In genomic region chr7:24133996-24134828, GRCm38 (mm10) we compare ENCODE assay signal across 8 mouse cellular contexts. TPM values are rescaled to one million over a fixed set of nuclear protein-coding genes. Genes with fewer than 3 reads are reported as not detected.
DNase-seq lines count a peak whose midpoint lies in the region; ATAC-seq and TF ChIP-seq lines count a peak whose summit lies in the region.

TSS of gene Zfp235 (plus strand) at chr7:24134169.

- peak; percentile 86; the same call in 1 of the 2 replicates for TF ChIP-seq POLR2A in lung, adult 2 months (IDR thresholded peaks at IDR 0.05; ENCODE audit: borderline replicate concordance, extremely low read depth, low read depth, low read length)

- no peaks in the 10 kb centered on the region for H3K9me3 ChIP-seq in forebrain, embryonic 14.5 days (replicated peaks; ENCODE audit: control insufficient read depth, low read length)

- H3K4me1 ChIP-seq in forebrain, embryonic 14.5 days (ENCODE audit: control insufficient read depth, insufficient read depth, low read length) = peaks cover 6% of the 10 kb centered on the region; the same call in 1 of the 2 replicates
- H3K4me1 ChIP-seq in lung, adult 2 months (ENCODE audit: control insufficient read depth, insufficient read depth, low read length) = peaks cover 7% of the 10 kb centered on the region

- H3K27me3 ChIP-seq in forebrain, embryonic 14.5 days (replicated peaks; ENCODE audit: control insufficient read depth, insufficient read depth, low read length) = no peaks in the 10 kb centered on the region

- intact Hi-C loops in heart, postnatal 14 days (cut with DNase I) = loop anchor here (5.0 to 10.0 kb wide), 4 partner anchors 52 to 181 kb away; partner anchors contain the start of genes Zfp108, Zfp180 and Zfp94

- peak within 1 kb of the TSS; percentile 35; the same call in 1 of the 2 replicates for H3K27ac ChIP-seq in forebrain, embryonic 14.5 days (ENCODE audit: low read depth, low read length)

- ATAC-seq in forebrain, embryonic 14.5 days = peak; percentile 97
- ATAC-seq in neutrophil, adult 5-6 weeks (ENCODE audit: extremely low read depth, insufficient number of reproducible peaks, low FRiP score, poor library complexity, severe bottlenecking) = peak; percentile 96

- H3K36me3 ChIP-seq in forebrain, embryonic 14.5 days (ENCODE audit: control insufficient read depth, insufficient read depth, low read length) = peaks cover 27% of the 10 kb centered on the region

- TF ChIP-seq CTCF in lung, adult 2 months (IDR thresholded peaks at IDR 0.05; ENCODE audit: insufficient read depth, low read length) = no peak

- H3K4me2 ChIP-seq in forebrain, embryonic 14.5 days (ENCODE audit: low read length) = peak within 1 kb of the TSS; percentile 73

- peak within 1 kb of the TSS; percentile 63 for H3K4me3 ChIP-seq in forebrain, embryonic 14.5 days (ENCODE audit: low read depth, low read length)
- peak within 1 kb of the TSS; percentile 84 for H3K4me3 ChIP-seq in lung, adult 2 months (replicated peaks; ENCODE audit: extremely low read depth, low read depth, low read length)

- 4% methylated on average over 32 of the region's 32 CpGs for WGBS in forebrain, embryonic 14.5 days
- WGBS in lung, adult 2 months = 2% methylated on average over 32 of the region's 32 CpGs

- H3K9ac ChIP-seq in forebrain, embryonic 14.5 days (ENCODE audit: low read length) = peak within 1 kb of the TSS; percentile 81

- DNase-seq in ES-CJ7 (ENCODE audit: low read depth, low spot score) = peak; percentile 80
- peak; percentile 80 for DNase-seq in cerebellum, adult 11 months
- peak; percentile 96 for DNase-seq in forebrain, embryonic 14.5 days (ENCODE audit: low spot score)
- peak; percentile 82 to 87 for DNase-seq in heart, postnatal 14 days
- peak; percentile 91 to 96 for DNase-seq in layer of hippocampus, adult 18-20 months (ENCODE audit: low spot score in 2 of 2)
- peak; percentile 82 for DNase-seq in lung, adult 2 months
- peak; percentile 77 to 85 for DNase-seq in thymus, adult 18-20 months

RNA-seq across cellular contexts. Expression of gene Zfp235, which starts in this region (rescaled TPM):
- 22.8 and 26.7 TPM in 2 replicates for polyA plus RNA-seq in forebrain, embryonic 14.5 days (2014; fragmentation: Nextera tagmentation; extraction: Ambion mirVana)
- 1 to 10 TPM; 6.7 to 6.8 TPM for total RNA-seq in heart, postnatal 14 days (2021)
- 10 to 100 TPM; 19.4 to 22.5 TPM for total RNA-seq in layer of hippocampus, adult 18-20 months (2021)
- polyA plus RNA-seq in lung, adult 2 months (2012; rRNA removed) = 4.8 and 7.5 TPM in 2 replicates
- 7.2 and 9.6 TPM in 2 replicates for total RNA-seq in neutrophil, adult 5-6 weeks (2017)

Comparison
In these comparisons a context has a peak if more than half of its experiments do, and no peak if none do; other contexts are left out.
1. Peak in every context shown above with its lines: DNase-seq, ATAC-seq, H3K4me3 ChIP-seq and H3K27ac ChIP-seq.